Mouse (Mus musculus) G1E (cell line): ENCODE results near the gene Lrrc25. TPM values are rescaled to one million over a fixed set of nuclear protein-coding genes. Genes with fewer than 3 reads are reported as not detected.

Experiments
- ATAC-seq: 2 replicates; pipeline ENCODE4 v1.8.0; 2016; ENCODE audit warnings: mild to moderate bottlenecking; ENCODE audit not compliant: insufficient number of reproducible peaks, poor library complexity, low FRiP score, severe bottlenecking; ENCODE audit errors: extremely low read depth
- DNase-seq: peaks from one replicate; pipeline ENCODE4 v3.0.0; 2012; ENCODE audit warnings: low spot score
- H3K27me3 ChIP-seq: 2 replicates; pipeline ENCODE4 v1.6.1; 2012; ENCODE audit warnings: mild to moderate bottlenecking, low read length, inconsistent platforms; ENCODE audit not compliant: insufficient read depth
- H3K36me3 ChIP-seq: replicated peaks from 2 replicates; pipeline ENCODE3; 2012; ENCODE audit warnings: mild to moderate bottlenecking, inconsistent platforms
- H3K4me1 ChIP-seq: 2 replicates; pipeline ENCODE4 v1.6.1; 2012; ENCODE audit warnings: low read depth, low read length, inconsistent platforms, mixed read lengths; ENCODE audit not compliant: insufficient read depth
- H3K4me3 ChIP-seq: 2 replicates; pipeline ENCODE4 v1.5.1; 2012; ENCODE audit warnings: low read depth, mild to moderate bottlenecking, inconsistent platforms, low read length, moderate library complexity, mixed read lengths
- H3K9me3 ChIP-seq: replicated peaks from 2 replicates; pipeline ENCODE4 v1.6.1; 2012; ENCODE audit warnings: inconsistent platforms
- CTCF ChIP-seq: IDR thresholded peaks from 2 replicates; pipeline ENCODE4 v1.5.1; 2012; ENCODE audit warnings: low read depth, low read length, inconsistent platforms, mixed read lengths
- GATA1 ChIP-seq: IDR thresholded peaks from 2 replicates; pipeline ENCODE4 v1.6.1; 2012; ENCODE audit warnings: borderline replicate concordance, low read length, inconsistent platforms, mixed read lengths
- GATA2 ChIP-seq: IDR thresholded peaks from 2 replicates; pipeline ENCODE4 v1.6.1; 2012; ENCODE audit warnings: low read depth, low read length, inconsistent platforms, borderline replicate concordance
- POLR2AphosphoS5 ChIP-seq: IDR thresholded peaks from 2 replicates; pipeline ENCODE4 v1.6.1; 2012; ENCODE audit warnings: low read depth, low read length, inconsistent platforms; ENCODE audit not compliant: insufficient replicate concordance
- TAL1 ChIP-seq: conservative IDR thresholded peaks from 2 replicates; pipeline ENCODE4 v1.6.1; 2012; ENCODE audit warnings: low read depth, low read length, inconsistent platforms, mixed read lengths
- polyA plus RNA-seq: library from polyadenylated mRNA; stranded (reverse); fragments of >175 nt; gene quantifications from 2 replicates; pipeline ENCODE4 v1.2.3, GENCODE M21; 2012
- total RNA-seq, 2 experiments: library from RNA; stranded (forward) in 1 of 2; stranded (reverse) in 1 of 2; fragments of 200-1000 nt in 1 of 2; fragments of >200 nt in 1 of 2; fragmentation: Nextera tagmentation in 1 of 2; gene quantifications; 2 replicates each; pipeline ENCODE4 v1.2.3; 2014 to 2017

The Lrrc25 gene
- total and polyA plus RNA-seq, 3 experiments: 1.6 to 2.6 (median 1.6) TPM

- Histone ChIP-seq H3K9me3 (no peaks in the 10 kb centered on the region), H3K4me3 (no peak overlapping the region), H3K36me3 (peaks cover 44% of the 10 kb centered on the region), H3K4me1 (peaks cover 32% of the 10 kb centered on the region), H3K27me3 (peaks cover 10% of the 10 kb centered on the region; the same call in 1 of the 2 replicates)
- TF ChIP-seq TAL1 (no peak), POLR2AphosphoS5 (no peak), CTCF (no peak), GATA2 (no peak), GATA1 (no peak)
- ATAC-seq: no peak
- no peak for DNase-seq
Observed at GRCm38 (mm10) chr8:70647343-70648163, 31.6 kb downstream of the Lrrc25 start.

DNA sequence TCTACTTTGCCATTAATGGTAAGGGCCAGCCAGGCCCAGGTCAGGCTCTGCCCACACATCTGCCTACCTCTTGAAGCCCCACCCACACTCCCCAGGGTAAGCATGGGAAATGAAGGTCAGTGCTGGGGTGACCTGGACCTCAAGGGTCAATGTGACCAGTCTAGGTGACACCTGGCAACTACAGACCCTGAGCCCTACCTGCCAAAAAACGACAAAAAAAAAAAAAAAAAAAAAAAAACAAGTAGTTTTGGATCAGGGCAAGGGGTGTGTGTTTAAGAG is 32.1 kb downstream of the Lrrc25 start:
- Histone ChIP-seq H3K9me3 (no peaks in the 10 kb centered on the region), H3K4me1 (peaks cover 30% of the 10 kb centered on the region), H3K36me3 (peaks cover 49% of the 10 kb centered on the region), H3K4me3 (no peak overlapping the region), H3K27me3 (peaks cover 6% of the 10 kb centered on the region; the same call in 1 of the 2 replicates)
- no peak for TF ChIP-seq TAL1
- TF ChIP-seq GATA1: no peak
- no peak for TF ChIP-seq CTCF
- no peak for TF ChIP-seq POLR2AphosphoS5
- TF ChIP-seq GATA2: no peak
- DNase-seq (no peak), ATAC-seq (no peak)

DNA sequence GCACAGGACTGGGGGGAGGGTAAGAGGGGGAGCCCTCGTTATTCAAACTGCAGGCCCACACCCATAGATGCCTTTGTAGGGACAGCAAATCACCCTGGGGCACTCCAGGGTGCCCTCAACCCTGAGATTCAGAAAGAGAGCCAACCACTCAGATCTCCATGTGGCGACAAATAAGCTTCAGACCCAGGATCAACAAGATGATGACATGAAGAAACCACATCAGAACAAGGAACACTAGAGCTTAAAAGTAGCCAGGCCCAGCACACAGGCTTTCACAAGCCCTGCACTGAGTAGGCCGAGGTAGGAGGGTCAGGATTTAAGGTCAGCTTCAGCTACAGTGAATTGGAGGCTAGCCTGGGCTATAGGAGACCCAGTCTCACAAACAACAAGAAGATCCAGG is 33.0 kb downstream of the Lrrc25 start:
- TF ChIP-seq TAL1 (no peak), CTCF (no peak), GATA1 (no peak), POLR2AphosphoS5 (no peak), GATA2 (no peak)
- no peaks in the 10 kb centered on the region for H3K9me3 ChIP-seq
- peaks cover 53% of the 10 kb centered on the region for H3K36me3 ChIP-seq
- peaks cover 27% of the 10 kb centered on the region for H3K4me1 ChIP-seq
- DNase-seq (peak; percentile 30), ATAC-seq (no peak)
- H3K4me3 ChIP-seq: no peak overlapping the region
- H3K27me3 ChIP-seq: peaks cover 2% of the 10 kb centered on the region; the same call in 1 of the 2 replicates

GRCm38 (mm10) chr8:70649324-70649723 is 33.4 kb downstream of the Lrrc25 start:
- Histone ChIP-seq H3K9me3 (no peaks in the 10 kb centered on the region), H3K4me3 (no peak overlapping the region), H3K4me1 (peaks cover 27% of the 10 kb centered on the region), H3K27me3 (peaks cover 2% of the 10 kb centered on the region; the same call in 1 of the 2 replicates), H3K36me3 (peaks cover 56% of the 10 kb centered on the region)
- peak; percentile 55 for DNase-seq
- ATAC-seq: no peak
- no peak for TF ChIP-seq TAL1
- no peak for TF ChIP-seq GATA2
- no peak for TF ChIP-seq GATA1
- no peak for TF ChIP-seq CTCF
- TF ChIP-seq POLR2AphosphoS5: no peak

DNA sequence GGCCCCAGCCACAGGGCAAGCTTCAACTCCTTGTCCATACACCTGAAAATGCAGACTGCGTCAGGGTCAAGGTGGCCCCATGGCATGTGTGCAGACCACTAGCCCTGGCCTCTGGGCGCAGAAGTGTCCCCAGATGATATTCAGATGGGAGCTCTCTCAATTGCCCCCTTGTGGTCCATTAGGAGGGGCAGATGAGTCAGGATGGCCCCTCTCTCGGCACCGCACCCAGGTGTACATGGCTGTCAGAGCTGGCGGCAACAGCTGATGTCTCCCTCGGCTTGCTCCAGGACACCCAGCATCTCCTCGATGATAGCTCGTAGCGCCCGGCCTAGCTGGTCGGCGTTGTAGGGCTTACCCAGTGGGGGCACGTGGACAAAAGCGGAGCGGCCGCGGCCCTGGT is 34.4 kb downstream of the Lrrc25 start:
- DNase-seq (no peak), ATAC-seq (no peak)
- TF ChIP-seq GATA1 (no peak), POLR2AphosphoS5 (no peak), GATA2 (no peak)
- H3K4me3 ChIP-seq: no peak overlapping the region
- H3K4me1 ChIP-seq: peaks cover 27% of the 10 kb centered on the region
- peaks cover 2% of the 10 kb centered on the region; the same call in 1 of the 2 replicates for H3K27me3 ChIP-seq
- no peaks in the 10 kb centered on the region for H3K9me3 ChIP-seq
- H3K36me3 ChIP-seq: peaks cover 66% of the 10 kb centered on the region

DNA sequence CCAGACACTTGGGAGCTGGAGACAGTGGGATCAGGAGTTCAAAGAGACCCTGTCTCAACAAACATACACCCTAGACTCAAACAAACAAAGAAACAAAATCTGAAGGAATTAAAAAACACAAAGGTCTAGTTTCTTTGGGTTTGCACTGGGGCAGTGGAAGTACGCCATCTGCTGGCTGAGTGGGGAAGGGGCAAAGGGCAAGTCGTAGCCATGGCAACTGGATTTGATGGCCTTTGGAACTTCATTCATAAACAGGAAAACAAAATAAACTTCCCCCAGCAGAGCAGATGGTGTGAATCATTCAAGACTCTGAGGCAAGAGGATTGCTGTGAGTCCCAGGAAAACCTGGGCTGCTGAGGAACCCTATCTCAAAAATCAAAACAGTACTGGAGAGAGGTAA is 37.3 kb downstream of the Lrrc25 start:
- no peak for TF ChIP-seq TAL1
- peak; percentile 94 for TF ChIP-seq CTCF
- no peak for ATAC-seq
- Histone ChIP-seq H3K27me3 (no peaks in the 10 kb centered on the region), H3K4me1 (peaks cover 22% of the 10 kb centered on the region), H3K4me3 (no peak overlapping the region), H3K36me3 (peaks cover 93% of the 10 kb centered on the region), H3K9me3 (no peaks in the 10 kb centered on the region)
- no peak for DNase-seq

GRCm38 (mm10) chr8:70654121-70654520 is 38.2 kb downstream of the Lrrc25 start:
- no peak for ATAC-seq
- Histone ChIP-seq H3K36me3 (peaks cover 85% of the 10 kb centered on the region), H3K4me3 (no peak overlapping the region), H3K4me1 (peaks cover 21% of the 10 kb centered on the region), H3K9me3 (no peaks in the 10 kb centered on the region), H3K27me3 (no peaks in the 10 kb centered on the region)
- TF ChIP-seq TAL1 (no peak), POLR2AphosphoS5 (no peak), GATA1 (no peak), GATA2 (no peak), CTCF (no peak)
- DNase-seq: no peak
